Mouse (Mus musculus): ENCODE results near the gene Sh3bp5. TPM values are rescaled to one million over a fixed set of nuclear protein-coding genes. Genes with fewer than 3 reads are reported as not detected.

Sh3bp5 gene
- polyA plus RNA-seq, 1 experiment: 10.7 TPM

DNA sequence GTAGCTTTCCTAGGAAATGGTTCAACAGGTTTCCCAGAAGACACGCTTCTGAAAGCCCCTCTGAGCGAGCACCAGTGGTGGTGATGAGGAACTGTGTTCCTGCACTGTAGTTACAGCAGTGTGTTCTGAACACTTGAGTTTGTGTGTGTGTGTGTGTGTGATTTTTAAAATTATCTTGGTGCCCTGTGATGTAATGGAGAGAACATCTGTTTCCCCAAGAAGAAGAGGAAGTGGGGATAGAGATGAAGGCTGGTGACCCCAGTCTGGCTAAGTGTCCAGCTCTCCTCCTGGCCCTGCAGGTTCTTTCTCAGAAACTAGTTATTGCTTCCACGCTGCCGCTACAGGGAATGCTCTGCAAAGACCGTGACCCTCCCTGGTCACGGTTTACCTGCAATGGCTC is 61.5 kb downstream of the Sh3bp5 start:
- DNase-seq: no peak
- no peak overlapping the region for H3K4me3 ChIP-seq (ENCODE audit: control insufficient read depth, insufficient read depth, low read length)
- no peaks in the 10 kb centered on the region for H3K4me1 ChIP-seq (replicated peaks; ENCODE audit: control insufficient read depth, insufficient read depth, low read length)
- WGBS: 97% methylated on average over 6 of the region's 6 CpGs
- H3K36me3 ChIP-seq (ENCODE audit: control insufficient read depth, insufficient read depth, low read length): peaks cover 49% of the 10 kb centered on the region
- no peak overlapping the region for H3K27ac ChIP-seq (ENCODE audit: control insufficient read depth, insufficient read depth, low read length)
- H3K27me3 ChIP-seq (ENCODE audit: control insufficient read depth, insufficient read depth, low read length): no peaks in the 10 kb centered on the region
- TF ChIP-seq POLR2A (IDR thresholded peaks at IDR 0.05; ENCODE audit: control insufficient read depth, extremely low read depth, insufficient read depth, low read length, poor library complexity): no peak
- no peak for TF ChIP-seq CTCF (IDR thresholded peaks at IDR 0.05; ENCODE audit: borderline replicate concordance, control insufficient read depth, extremely low read depth, insufficient read depth, low read length, poor library complexity)

- Histone ChIP-seq H3K27me3 (ENCODE audit: control insufficient read depth, insufficient read depth, low read length) (no peaks in the 10 kb centered on the region), H3K4me1 (replicated peaks; ENCODE audit: control insufficient read depth, insufficient read depth, low read length) (no peaks in the 10 kb centered on the region), H3K27ac (ENCODE audit: control insufficient read depth, insufficient read depth, low read length) (no peak overlapping the region), H3K36me3 (ENCODE audit: control insufficient read depth, insufficient read depth, low read length) (peaks cover 72% of the 10 kb centered on the region), H3K4me3 (ENCODE audit: control insufficient read depth, insufficient read depth, low read length) (no peak overlapping the region)
- DNase-seq: no peak
- WGBS: 96% methylated on average over 3 of the region's 3 CpGs
- TF ChIP-seq POLR2A (IDR thresholded peaks at IDR 0.05; ENCODE audit: control insufficient read depth, extremely low read depth, insufficient read depth, low read length, poor library complexity) (no peak), CTCF (IDR thresholded peaks at IDR 0.05; ENCODE audit: borderline replicate concordance, control insufficient read depth, extremely low read depth, insufficient read depth, low read length, poor library complexity) (no peak)
Measured at GRCm38 (mm10) chr14:31369377-31369776, 66.5 kb downstream of the Sh3bp5 start.

DNA sequence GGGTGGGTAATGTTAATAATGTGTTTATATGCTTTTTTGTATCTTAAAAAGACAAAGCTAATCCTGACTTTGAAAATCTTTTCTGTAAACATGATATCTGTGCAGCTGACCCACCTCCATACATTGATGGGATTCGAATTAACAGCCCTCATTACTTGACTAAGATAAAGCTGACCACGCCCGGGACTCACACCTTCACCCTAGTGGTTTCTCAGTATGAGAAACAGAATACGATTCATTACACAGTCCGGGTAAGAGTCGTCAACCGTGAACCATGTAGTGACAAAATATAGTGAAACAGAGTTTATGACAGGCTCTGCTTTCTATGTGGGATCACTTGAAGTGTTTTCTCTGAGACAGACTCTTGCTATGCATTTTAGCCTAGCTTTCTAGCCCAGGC is 67.9 kb downstream of the Sh3bp5 start:
- no peaks in the 10 kb centered on the region for H3K27me3 ChIP-seq (ENCODE audit: control insufficient read depth, insufficient read depth, low read length)
- no peak for DNase-seq
- no peak overlapping the region for H3K4me3 ChIP-seq (ENCODE audit: control insufficient read depth, insufficient read depth, low read length)
- no peaks in the 10 kb centered on the region for H3K4me1 ChIP-seq (replicated peaks; ENCODE audit: control insufficient read depth, insufficient read depth, low read length)
- peaks cover 71% of the 10 kb centered on the region for H3K36me3 ChIP-seq (ENCODE audit: control insufficient read depth, insufficient read depth, low read length)
- no peak for TF ChIP-seq POLR2A (IDR thresholded peaks at IDR 0.05; ENCODE audit: control insufficient read depth, extremely low read depth, insufficient read depth, low read length, poor library complexity)
- TF ChIP-seq CTCF (IDR thresholded peaks at IDR 0.05; ENCODE audit: borderline replicate concordance, control insufficient read depth, extremely low read depth, insufficient read depth, low read length, poor library complexity): no peak
- WGBS: 94% methylated on average over 7 of the region's 7 CpGs
- no peak overlapping the region for H3K27ac ChIP-seq (ENCODE audit: control insufficient read depth, insufficient read depth, low read length)

GRCm38 (mm10) chr14:31365350-31365749 is 70.5 kb downstream of the Sh3bp5 start:
- no peak overlapping the region for H3K4me3 ChIP-seq (ENCODE audit: control insufficient read depth, insufficient read depth, low read length)
- peaks cover 72% of the 10 kb centered on the region for H3K36me3 ChIP-seq (ENCODE audit: control insufficient read depth, insufficient read depth, low read length)
- DNase-seq: peak; percentile 71
- H3K27ac ChIP-seq (ENCODE audit: control insufficient read depth, insufficient read depth, low read length): no peak overlapping the region
- TF ChIP-seq POLR2A (IDR thresholded peaks at IDR 0.05; ENCODE audit: control insufficient read depth, extremely low read depth, insufficient read depth, low read length, poor library complexity) (no peak), CTCF (IDR thresholded peaks at IDR 0.05; ENCODE audit: borderline replicate concordance, control insufficient read depth, extremely low read depth, insufficient read depth, low read length, poor library complexity) (no peak)
- no peaks in the 10 kb centered on the region for H3K4me1 ChIP-seq (replicated peaks; ENCODE audit: control insufficient read depth, insufficient read depth, low read length)
- no peaks in the 10 kb centered on the region for H3K27me3 ChIP-seq (ENCODE audit: control insufficient read depth, insufficient read depth, low read length)

DNA sequence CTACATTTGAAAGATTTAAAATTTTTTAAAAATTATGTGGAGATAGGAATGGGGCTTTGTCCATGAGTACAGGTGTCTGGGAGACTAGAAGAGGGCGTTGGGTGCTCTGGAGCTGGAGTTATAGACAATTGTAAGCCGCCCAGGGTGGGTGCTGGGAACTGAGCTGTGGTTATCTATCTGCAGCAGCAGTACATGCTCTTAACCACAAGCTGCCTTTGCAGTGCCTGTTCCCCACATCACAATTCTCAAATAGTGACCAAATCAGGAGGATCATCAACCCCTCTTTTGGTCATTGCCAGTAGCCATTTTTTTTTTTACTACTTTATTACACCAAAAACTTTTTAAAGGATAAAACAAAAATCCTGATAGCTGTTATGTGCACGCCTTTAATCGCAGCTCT is 71.3 kb downstream of the Sh3bp5 start:
- H3K4me1 ChIP-seq (replicated peaks; ENCODE audit: control insufficient read depth, insufficient read depth, low read length): no peaks in the 10 kb centered on the region
- WGBS: 92% methylated on average over 4 of the region's 4 CpGs
- peaks cover 72% of the 10 kb centered on the region for H3K36me3 ChIP-seq (ENCODE audit: control insufficient read depth, insufficient read depth, low read length)
- no peaks in the 10 kb centered on the region for H3K27me3 ChIP-seq (ENCODE audit: control insufficient read depth, insufficient read depth, low read length)
- DNase-seq: no peak
- TF ChIP-seq CTCF (IDR thresholded peaks at IDR 0.05; ENCODE audit: borderline replicate concordance, control insufficient read depth, extremely low read depth, insufficient read depth, low read length, poor library complexity) (no peak), POLR2A (IDR thresholded peaks at IDR 0.05; ENCODE audit: control insufficient read depth, extremely low read depth, insufficient read depth, low read length, poor library complexity) (no peak)
- no peak overlapping the region for H3K4me3 ChIP-seq (ENCODE audit: control insufficient read depth, insufficient read depth, low read length)
- H3K27ac ChIP-seq (ENCODE audit: control insufficient read depth, insufficient read depth, low read length): no peak overlapping the region

GRCm38 (mm10) chr14:31362236-31362635 is 73.6 kb downstream of the Sh3bp5 start:
- H3K36me3 ChIP-seq (ENCODE audit: control insufficient read depth, insufficient read depth, low read length): peaks cover 63% of the 10 kb centered on the region
- DNase-seq: no peak
- no peak overlapping the region for H3K27ac ChIP-seq (ENCODE audit: control insufficient read depth, insufficient read depth, low read length)
- H3K27me3 ChIP-seq (ENCODE audit: control insufficient read depth, insufficient read depth, low read length): no peaks in the 10 kb centered on the region
- no peaks in the 10 kb centered on the region for H3K4me1 ChIP-seq (replicated peaks; ENCODE audit: control insufficient read depth, insufficient read depth, low read length)
- WGBS: 99% methylated on average over 2 of the region's 2 CpGs
- TF ChIP-seq CTCF (IDR thresholded peaks at IDR 0.05; ENCODE audit: borderline replicate concordance, control insufficient read depth, extremely low read depth, insufficient read depth, low read length, poor library complexity): no peak
- no peak for TF ChIP-seq POLR2A (IDR thresholded peaks at IDR 0.05; ENCODE audit: control insufficient read depth, extremely low read depth, insufficient read depth, low read length, poor library complexity)
- no peak overlapping the region for H3K4me3 ChIP-seq (ENCODE audit: control insufficient read depth, insufficient read depth, low read length)

DNA sequence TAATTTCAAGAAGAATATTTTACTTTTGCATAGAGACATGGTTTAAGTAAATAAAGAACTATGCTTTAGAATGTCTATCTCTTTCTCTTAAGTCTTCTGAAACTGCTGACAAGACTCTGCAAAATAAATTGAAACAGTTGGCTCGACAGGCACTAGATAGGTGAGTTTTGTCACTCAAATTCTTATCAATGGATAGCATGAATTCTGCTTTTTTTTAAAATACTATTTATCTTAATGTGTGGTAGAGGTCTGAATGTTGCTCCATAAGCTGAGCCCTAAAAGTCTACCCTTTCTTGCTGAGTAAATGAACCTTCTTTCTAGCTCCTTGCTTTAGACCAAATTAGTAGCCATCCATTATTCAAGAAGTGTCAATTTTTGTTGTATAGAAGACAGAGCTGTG is 90.5 kb downstream of the Sh3bp5 start:
- Histone ChIP-seq H3K36me3 (ENCODE audit: control insufficient read depth, insufficient read depth, low read length) (peaks cover 40% of the 10 kb centered on the region), H3K4me3 (ENCODE audit: control insufficient read depth, insufficient read depth, low read length) (no peak overlapping the region), H3K4me1 (replicated peaks; ENCODE audit: control insufficient read depth, insufficient read depth, low read length) (no peaks in the 10 kb centered on the region), H3K27me3 (ENCODE audit: control insufficient read depth, insufficient read depth, low read length) (no peaks in the 10 kb centered on the region), H3K27ac (ENCODE audit: control insufficient read depth, insufficient read depth, low read length) (no peak overlapping the region)
- DNase-seq: no peak
- 96% methylated on average over 1 of the region's 1 CpGs for WGBS
- TF ChIP-seq POLR2A (IDR thresholded peaks at IDR 0.05; ENCODE audit: control insufficient read depth, extremely low read depth, insufficient read depth, low read length, poor library complexity) (no peak), CTCF (IDR thresholded peaks at IDR 0.05; ENCODE audit: borderline replicate concordance, control insufficient read depth, extremely low read depth, insufficient read depth, low read length, poor library complexity) (no peak)

All from thymus, adult 2 months (tissue).